Mouse (Mus musculus): ENCODE results near the gene Pou5f2. TPM values are rescaled to one million over a fixed set of nuclear protein-coding genes. Genes with fewer than 3 reads are reported as not detected.
A peak's percentile ranks its signal among the peaks of the same experiment; 100 is the strongest.

Pou5f2 gene
- polyA plus RNA-seq (2014; fragmentation: Nextera tagmentation; extraction: Ambion mirVana), result 1.5 and 1.7 TPM in 2 replicates

- no peak within 1 kb of the TSS for H3K27ac ChIP-seq (ENCODE audit: low read depth)
- H3K4me1 ChIP-seq (ENCODE audit: insufficient read depth), result no peaks in the 10 kb centered on the region
- TF ChIP-seq CTCF (IDR thresholded peaks at IDR 0.05; ENCODE audit: low read depth), result peak; percentile 33; the same call in 1 of the 2 replicates
- no peaks in the 10 kb centered on the region for H3K36me3 ChIP-seq (ENCODE audit: insufficient read depth)
- H3K4me2 ChIP-seq, result no peak within 1 kb of the TSS
- no peak for ATAC-seq (ENCODE audit: insufficient read depth)
- no peak within 1 kb of the TSS for H3K4me3 ChIP-seq (ENCODE audit: low read depth, low read length)
- WGBS, result 52% methylated on average over 15 of the region's 15 CpGs
- no peak within 1 kb of the TSS for H3K9ac ChIP-seq
- peak; percentile 24 for DNase-seq
- no peaks in the 10 kb centered on the region for H3K9me3 ChIP-seq (ENCODE audit: low read depth, low read length)
- no peaks in the 10 kb centered on the region for H3K27me3 ChIP-seq (ENCODE audit: insufficient read depth, low read length)
Measured at GRCm38 (mm10) chr13:78024683-78025294, at the start of gene Pou5f2. Gene Pou5f2 (plus strand): TSS chr13:78024902.

GRCm38 (mm10) chr13:77976248-77976647 lies 48.5 kb upstream of the Pou5f2 start:
- H3K27ac ChIP-seq (ENCODE audit: low read depth), result no peak overlapping the region
- H3K4me3 ChIP-seq (ENCODE audit: low read depth, low read length), result no peak overlapping the region
- H3K9ac ChIP-seq, result no peak overlapping the region
- no peaks in the 10 kb centered on the region for H3K27me3 ChIP-seq (ENCODE audit: insufficient read depth, low read length)
- WGBS, result 44% methylated on average over 3 of the region's 3 CpGs
- no peaks in the 10 kb centered on the region for H3K4me1 ChIP-seq (ENCODE audit: insufficient read depth)
- no peaks in the 10 kb centered on the region for H3K36me3 ChIP-seq (ENCODE audit: insufficient read depth)
- no peak for DNase-seq
- no peak for TF ChIP-seq CTCF (IDR thresholded peaks at IDR 0.05; ENCODE audit: low read depth)
- no peak for ATAC-seq (ENCODE audit: insufficient read depth)
- H3K4me2 ChIP-seq, result no peak overlapping the region
- no peaks in the 10 kb centered on the region for H3K9me3 ChIP-seq (ENCODE audit: low read depth, low read length)

GRCm38 (mm10) chr13:77977121-77977520 lies 47.6 kb upstream of the Pou5f2 start:
- 97% methylated on average over 1 of the region's 1 CpGs for WGBS
- ATAC-seq (ENCODE audit: insufficient read depth), result no peak

GRCm38 (mm10) chr13:77982105-77982851 lies 42.4 kb upstream of the Pou5f2 start:
- ATAC-seq (ENCODE audit: insufficient read depth) (no peak), DNase-seq (peak; percentile 81)
- WGBS, result 21% methylated on average over 5 of the region's 5 CpGs

More at GRCm38 (mm10) chr13:77977121-77977520, 47.6 kb upstream of the Pou5f2 start:
- H3K4me3 ChIP-seq (ENCODE audit: low read depth, low read length), result no peak overlapping the region
- no peaks in the 10 kb centered on the region for H3K27me3 ChIP-seq (ENCODE audit: insufficient read depth, low read length)
- H3K9me3 ChIP-seq (ENCODE audit: low read depth, low read length), result no peaks in the 10 kb centered on the region
- H3K4me2 ChIP-seq, result no peak overlapping the region
- no peak for DNase-seq
- no peak overlapping the region for H3K27ac ChIP-seq (ENCODE audit: low read depth)
- no peaks in the 10 kb centered on the region for H3K36me3 ChIP-seq (ENCODE audit: insufficient read depth)
- H3K4me1 ChIP-seq (ENCODE audit: insufficient read depth), result no peaks in the 10 kb centered on the region
- no peak overlapping the region for H3K9ac ChIP-seq
- no peak for TF ChIP-seq CTCF (IDR thresholded peaks at IDR 0.05; ENCODE audit: low read depth)

GRCm38 (mm10) chr13:77982852-77983202 lies 41.9 kb upstream of the Pou5f2 start:
- 60% methylated on average over 2 of the region's 2 CpGs for WGBS
- no peak for ATAC-seq (ENCODE audit: insufficient read depth)
- no peaks in the 10 kb centered on the region for H3K4me1 ChIP-seq (ENCODE audit: insufficient read depth)

More at GRCm38 (mm10) chr13:77982105-77982851, 42.4 kb upstream of the Pou5f2 start:
- Histone ChIP-seq H3K4me1 (ENCODE audit: insufficient read depth) (no peaks in the 10 kb centered on the region), H3K4me2 (no peak overlapping the region), H3K9me3 (ENCODE audit: low read depth, low read length) (no peaks in the 10 kb centered on the region), H3K36me3 (ENCODE audit: insufficient read depth) (no peaks in the 10 kb centered on the region), H3K9ac (no peak overlapping the region), H3K4me3 (ENCODE audit: low read depth, low read length) (no peak overlapping the region), H3K27me3 (ENCODE audit: insufficient read depth, low read length) (no peaks in the 10 kb centered on the region), H3K27ac (ENCODE audit: low read depth) (no peak overlapping the region)
- TF ChIP-seq CTCF (IDR thresholded peaks at IDR 0.05; ENCODE audit: low read depth), result peak; percentile 68

GRCm38 (mm10) chr13:77991189-77991886 lies 33.4 kb upstream of the Pou5f2 start:
- Histone ChIP-seq H3K36me3 (ENCODE audit: insufficient read depth) (no peaks in the 10 kb centered on the region), H3K9me3 (ENCODE audit: low read depth, low read length) (no peaks in the 10 kb centered on the region), H3K4me1 (ENCODE audit: insufficient read depth) (no peaks in the 10 kb centered on the region), H3K4me3 (ENCODE audit: low read depth, low read length) (no peak overlapping the region), H3K27ac (ENCODE audit: low read depth) (no peak overlapping the region), H3K9ac (no peak overlapping the region), H3K27me3 (ENCODE audit: insufficient read depth, low read length) (no peaks in the 10 kb centered on the region), H3K4me2 (no peak overlapping the region)
- ATAC-seq (ENCODE audit: insufficient read depth) (peak; percentile 63; the same call in 1 of the 2 replicates), DNase-seq (peak; percentile 15)
- no peak for TF ChIP-seq CTCF (IDR thresholded peaks at IDR 0.05; ENCODE audit: low read depth)
- 59% methylated on average over 5 of the region's 5 CpGs for WGBS

More at GRCm38 (mm10) chr13:77982852-77983202, 41.9 kb upstream of the Pou5f2 start:
- H3K4me3 ChIP-seq (ENCODE audit: low read depth, low read length), result no peak overlapping the region
- no peak overlapping the region for H3K27ac ChIP-seq (ENCODE audit: low read depth)
- TF ChIP-seq CTCF (IDR thresholded peaks at IDR 0.05; ENCODE audit: low read depth), result no peak
- H3K9ac ChIP-seq, result no peak overlapping the region
- no peak overlapping the region for H3K4me2 ChIP-seq
- no peaks in the 10 kb centered on the region for H3K27me3 ChIP-seq (ENCODE audit: insufficient read depth, low read length)
- no peaks in the 10 kb centered on the region for H3K9me3 ChIP-seq (ENCODE audit: low read depth, low read length)
- DNase-seq, result no peak
- H3K36me3 ChIP-seq (ENCODE audit: insufficient read depth), result no peaks in the 10 kb centered on the region

GRCm38 (mm10) chr13:78004649-78005048 lies 20.1 kb upstream of the Pou5f2 start:
- Histone ChIP-seq H3K9me3 (ENCODE audit: low read depth, low read length) (no peaks in the 10 kb centered on the region), H3K27me3 (ENCODE audit: insufficient read depth, low read length) (no peaks in the 10 kb centered on the region), H3K27ac (ENCODE audit: low read depth) (no peak overlapping the region), H3K9ac (no peak overlapping the region), H3K36me3 (ENCODE audit: insufficient read depth) (no peaks in the 10 kb centered on the region), H3K4me2 (no peak overlapping the region), H3K4me3 (ENCODE audit: low read depth, low read length) (no peak overlapping the region), H3K4me1 (ENCODE audit: insufficient read depth) (no peaks in the 10 kb centered on the region)
- WGBS, result 63% methylated on average over 4 of the region's 4 CpGs
- no peak for ATAC-seq (ENCODE audit: insufficient read depth)
- DNase-seq, result no peak
- TF ChIP-seq CTCF (IDR thresholded peaks at IDR 0.05; ENCODE audit: low read depth), result no peak

All from lung, embryonic 14.5 days (tissue).